Mouse (Mus musculus) myocyte (in vitro differentiated cells): ENCODE results near the gene Stxbp4.

Source experiments
- E2F4 ChIP-seq: IDR thresholded peaks from one replicate; pipeline ENCODE4 v1.6.1; 2011; ENCODE audit warnings: mild to moderate bottlenecking, control low read depth, moderate library complexity; ENCODE audit not compliant: insufficient read depth
- MAX ChIP-seq: IDR thresholded peaks from one replicate; pipeline ENCODE4 v1.6.1; 2011; ENCODE audit warnings: low read depth, mild to moderate bottlenecking, control low read depth
- MYOD1 ChIP-seq, 3 experiments: IDR thresholded peaks; one replicate each; pipeline ENCODE4 v1.6.1; 2011; ENCODE audit warnings: control low read depth in 2 of 3, low read depth in 2 of 3, mild to moderate bottlenecking in 2 of 3, moderate library complexity in 1 of 3; ENCODE audit not compliant: insufficient read length in 2 of 3, control insufficient read depth in 1 of 3
- MYOG ChIP-seq, 3 experiments: IDR thresholded peaks; one replicate each; pipeline ENCODE4 v1.6.1; 2011; ENCODE audit warnings: control low read depth in 2 of 3, low read depth in 2 of 3, mild to moderate bottlenecking in 2 of 3; ENCODE audit not compliant: insufficient read length in 2 of 3, control insufficient read depth in 1 of 3, insufficient read depth in 1 of 3
- POLR2A ChIP-seq: IDR thresholded peaks from one replicate; pipeline ENCODE4 v1.6.1; 2011; ENCODE audit warnings: low read depth, mild to moderate bottlenecking, control low read depth, moderate library complexity; ENCODE audit not compliant: insufficient read length
- POLR2AphosphoS2 ChIP-seq: IDR thresholded peaks from one replicate; pipeline ENCODE4 v1.6.1; 2011; ENCODE audit warnings: low read depth, control low read depth; ENCODE audit not compliant: insufficient read length
- REST ChIP-seq: IDR thresholded peaks from one replicate; pipeline ENCODE4 v1.6.1; 2011; ENCODE audit warnings: mild to moderate bottlenecking, control low read depth, moderate library complexity; ENCODE audit not compliant: insufficient read depth, insufficient read length

DNA sequence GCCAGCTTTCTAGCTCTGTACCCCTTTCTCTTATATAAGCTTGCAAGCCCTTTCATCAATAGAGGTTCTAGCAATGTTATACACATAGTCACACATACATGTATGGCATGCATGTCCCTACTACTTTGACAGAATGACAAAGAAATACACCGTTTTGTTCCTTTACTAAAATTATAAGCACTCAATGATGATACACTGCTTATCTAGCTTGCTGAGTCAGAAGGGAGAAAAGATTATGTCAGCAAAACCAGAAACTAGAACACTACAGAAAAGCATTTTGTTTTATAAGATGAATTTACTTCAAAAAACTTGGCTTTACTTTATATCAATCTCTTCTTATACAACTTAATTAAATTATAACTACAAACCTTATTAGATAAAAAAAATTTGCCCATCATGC is 12.7 kb downstream of the Stxbp4 start:
- no peak for TF ChIP-seq MAX
- no peak for TF ChIP-seq POLR2A
- TF ChIP-seq E2F4, result no peak
- TF ChIP-seq MYOD1 (IDR thresholded peaks at IDR 0.05; ENCODE audit: control insufficient read depth in 1 of 3, insufficient read length in 2 of 3, low read depth in 2 of 3), result no peak
- TF ChIP-seq MYOG (IDR thresholded peaks at IDR 0.05; ENCODE audit: control insufficient read depth in 1 of 3, insufficient read depth in 1 of 3, insufficient read length in 2 of 3, low read depth in 2 of 3), result no peak
- TF ChIP-seq REST, result no peak
- TF ChIP-seq POLR2AphosphoS2, result no peak
